Mouse (Mus musculus) liver, embryonic 14.5 days (tissue): ENCODE measurements around the gene Dusp28. TPM values are rescaled to one million over a fixed set of nuclear protein-coding genes. Genes with fewer than 3 reads are reported as not detected.

ENCODE experiments used
- ATAC-seq: fragments of 200-750 bp; cut with Nextera tagmentation; 2 replicates; pipeline ENCODE4 v1.8.0; 2017; ENCODE audit warnings: moderate number of reproducible peaks, mild to moderate bottlenecking, moderate library complexity; ENCODE audit not compliant: insufficient read depth
- DNase-seq, 3 experiments: peaks; one replicate each; pipeline ENCODE4 v3.0.0-alpha.2; 2012 to 2013; ENCODE audit warnings: low read depth in 3 of 3, low spot score in 3 of 3
- H3K27ac ChIP-seq: fragments of 300-500 bp; sonication (generic); 2 replicates; pipeline ENCODE4 v1.5.1; 2014; ENCODE audit warnings: moderate library complexity, mild to moderate bottlenecking, control low read depth, inconsistent platforms
- H3K27me3 ChIP-seq: fragments of 300-500 bp; sonication (generic); 2 replicates; pipeline ENCODE4 v1.6.1; 2014; ENCODE audit warnings: mild to moderate bottlenecking, low read length, moderate library complexity; ENCODE audit not compliant: control insufficient read depth, insufficient read depth
- H3K36me3 ChIP-seq: fragments of 300-500 bp; sonication (generic); replicated peaks from 2 replicates; pipeline ENCODE4 v1.6.1; 2014; ENCODE audit warnings: low read depth; ENCODE audit not compliant: control insufficient read depth, insufficient read depth
- H3K4me1 ChIP-seq, 2 experiments: fragments of 200-500 bp in 1 of 2; fragments of 300-500 bp in 1 of 2; sonication (generic) in 1 of 2; replicated peaks; 2 replicates each; pipeline ENCODE4 v1.6.1; 2012 to 2014; ENCODE audit warnings: antibody characterized with exemption in 1 of 2, inconsistent platforms in 1 of 2, low read length in 1 of 2; ENCODE audit not compliant: control insufficient read depth in 2 of 2, insufficient read depth in 2 of 2
- H3K4me2 ChIP-seq: fragments of 300-500 bp; sonication (generic); 2 replicates; pipeline ENCODE4 v1.6.1; 2014; ENCODE audit warnings: low read depth, mild to moderate bottlenecking, control low read depth, moderate library complexity
- H3K4me3 ChIP-seq, 2 experiments: fragments of 200-500 bp in 1 of 2; fragments of 300-500 bp in 1 of 2; sonication (generic) in 1 of 2; 2 replicates each; pipeline ENCODE4 v1.5.1; 2012 to 2014; ENCODE audit warnings: low read depth in 2 of 2, low read length in 2 of 2, mild to moderate bottlenecking in 2 of 2, control low read depth in 1 of 2, inconsistent platforms in 1 of 2, moderate library complexity in 1 of 2; ENCODE audit not compliant: insufficient read depth in 1 of 2
- H3K9ac ChIP-seq: fragments of 300-500 bp; sonication (generic); replicated peaks from 2 replicates; pipeline ENCODE4 v1.6.1; 2014; ENCODE audit warnings: mild to moderate bottlenecking, control low read depth, moderate library complexity
- H3K9me3 ChIP-seq: fragments of 300-500 bp; sonication (generic); 2 replicates; pipeline ENCODE4 v1.6.1; 2016; ENCODE audit warnings: low read length, mixed read lengths; ENCODE audit not compliant: control insufficient read depth
- CTCF ChIP-seq: IDR thresholded peaks from 2 replicates; pipeline ENCODE4 v1.5.1; 2016; ENCODE audit warnings: antibody characterized with exemption, low read depth, control low read depth
- EP300 ChIP-seq: IDR thresholded peaks from 2 replicates; pipeline ENCODE4 v1.6.1; 2016; ENCODE audit warnings: antibody characterized with exemption, low read depth
- WGBS: fragments of 180-500 bp; shearing (Covaris S2); extraction: QIAGEN DNeasy Blood & Tissue Kit; methylation state at CpG from one replicate; pipeline ENCODE4 v1.1.7; 2014; ENCODE audit not compliant: insufficient replicate concordance; 5-methylcytosine and 5-hydroxymethylcytosine counted together
- polyA plus RNA-seq, 2 experiments: library from polyadenylated mRNA; depleted of rRNA in 1 of 2; stranded (reverse) in 1 of 2; unstranded in 1 of 2; fragments of >200 nt; fragmentation: Nextera tagmentation in 1 of 2; extraction: Ambion mirVana in 1 of 2; gene quantifications; 2 replicates each; pipeline versions ENCODE4 v1.2.1 to v1.2.3; 2012 to 2014

Dusp28 gene
- polyA plus RNA-seq, 2 experiments: 5.2 to 5.4 TPM

DNA sequence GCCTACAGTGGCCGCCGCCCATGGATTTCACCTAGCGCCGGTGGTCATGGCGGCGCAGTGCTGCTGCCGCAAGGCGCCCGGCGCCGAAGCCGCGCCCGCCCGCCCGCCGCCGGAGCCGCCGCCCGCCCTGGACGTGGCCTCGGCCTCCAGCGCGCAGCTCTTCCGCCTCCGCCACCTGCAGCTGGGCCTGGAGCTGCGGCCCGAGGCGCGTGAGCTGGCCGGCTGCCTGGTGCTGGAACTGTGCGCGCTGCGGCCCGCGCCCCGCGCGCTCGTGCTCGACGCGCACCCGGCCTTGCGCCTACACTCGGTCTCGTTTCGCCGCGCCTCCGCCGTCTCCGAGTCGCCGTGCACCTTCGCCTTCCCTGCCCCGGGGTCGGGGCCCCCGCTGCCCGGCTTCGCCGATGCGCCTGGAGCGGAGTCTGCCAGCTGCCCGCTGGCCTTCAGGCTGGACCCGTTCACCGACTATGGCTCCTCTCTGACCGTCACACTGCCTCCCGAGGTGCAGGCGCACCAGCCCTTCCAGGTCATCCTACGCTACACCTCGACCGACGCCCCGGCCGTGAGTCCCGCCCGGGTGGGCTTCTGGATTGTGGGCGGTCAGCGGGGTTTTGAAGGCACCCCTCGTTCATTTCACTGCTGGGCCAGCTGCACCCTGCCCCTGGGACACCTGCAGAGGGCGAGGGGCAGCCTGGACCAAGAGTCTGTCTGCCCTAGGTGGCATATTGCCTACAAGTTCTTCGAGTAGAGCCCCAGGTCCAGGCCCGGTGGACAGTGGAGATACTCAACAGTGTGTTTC is 4.3 kb downstream of the Dusp28 start:
- WGBS: under 1% methylated on average over 66 of the region's 85 CpGs
- Histone ChIP-seq H3K9me3 (no peaks in the 10 kb centered on the region), H3K36me3 (peaks cover 6% of the 10 kb centered on the region; the same call in 1 of the 2 replicates), H3K27ac (peak overlapping the region; percentile 18; the same call in 1 of the 2 replicates), H3K4me1 (peaks cover 14 to 26% of the 10 kb centered on the region in 2 experiments), H3K27me3 (no peaks in the 10 kb centered on the region), H3K4me2 (peak overlapping the region; percentile 62), H3K4me3 (peak overlapping the region; percentile 60 to 68), H3K9ac (peak overlapping the region; percentile 65)
- ATAC-seq (peak; percentile 14), DNase-seq (no peak)
- TF ChIP-seq EP300 (no peak), CTCF (no peak)

DNA sequence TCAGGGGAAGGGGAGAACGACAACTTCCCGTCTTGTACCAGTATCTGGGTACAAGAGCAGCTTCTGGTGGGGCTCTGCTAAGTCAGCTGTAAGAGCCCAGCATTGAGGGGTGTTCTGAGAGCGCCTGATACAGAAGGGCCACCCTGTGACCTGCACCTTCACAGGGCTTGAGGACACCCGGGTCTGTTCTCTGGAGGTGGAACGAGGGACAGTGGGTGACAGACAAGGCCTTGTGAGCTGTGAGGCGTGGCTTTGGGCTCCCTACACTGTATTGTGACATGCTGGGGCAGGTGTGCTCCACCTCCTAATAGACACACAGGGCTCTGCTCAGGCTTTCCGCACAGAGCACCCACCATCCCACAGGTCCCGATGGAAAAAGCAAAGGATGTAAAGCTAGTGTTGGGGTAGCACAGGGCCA is 4.9 kb downstream of the Dusp28 start:
- no peak for TF ChIP-seq EP300
- Histone ChIP-seq H3K9me3 (no peaks in the 10 kb centered on the region), H3K4me2 (peak overlapping the region; percentile 62), H3K4me3 (peak overlapping the region; percentile 60 to 68), H3K9ac (peak overlapping the region; percentile 65), H3K4me1 (peaks cover 12 to 22% of the 10 kb centered on the region in 2 experiments), H3K27ac (no peak overlapping the region), H3K27me3 (no peaks in the 10 kb centered on the region), H3K36me3 (peaks cover 11% of the 10 kb centered on the region; the same call in 1 of the 2 replicates)
- 35% methylated on average over 8 of the region's 8 CpGs for WGBS
- DNase-seq (no peak), ATAC-seq (no peak)

DNA sequence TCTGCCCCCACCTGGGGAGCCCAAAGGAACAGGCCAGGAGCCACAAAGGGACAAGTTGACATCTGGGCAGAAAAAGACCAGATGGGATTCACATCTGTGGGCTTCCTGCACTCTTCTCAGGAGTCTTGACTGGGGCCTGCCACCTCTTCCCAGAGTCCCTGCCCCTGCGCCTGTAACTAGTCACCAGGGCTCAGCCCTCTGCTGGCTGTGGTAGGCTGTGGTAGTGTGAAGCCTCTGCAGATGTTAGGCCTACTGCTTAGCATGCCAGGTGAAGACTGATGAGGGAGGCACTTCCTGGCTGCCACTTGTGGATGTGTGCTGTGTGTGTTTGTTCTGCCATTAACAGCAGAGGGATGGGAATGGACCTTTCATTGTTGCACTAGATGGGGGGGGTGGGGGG is 5.5 kb downstream of the Dusp28 start:
- ATAC-seq: no peak
- peaks cover 12 to 22% of the 10 kb centered on the region in 2 experiments for H3K4me1 ChIP-seq
- no peak for DNase-seq

DNA sequence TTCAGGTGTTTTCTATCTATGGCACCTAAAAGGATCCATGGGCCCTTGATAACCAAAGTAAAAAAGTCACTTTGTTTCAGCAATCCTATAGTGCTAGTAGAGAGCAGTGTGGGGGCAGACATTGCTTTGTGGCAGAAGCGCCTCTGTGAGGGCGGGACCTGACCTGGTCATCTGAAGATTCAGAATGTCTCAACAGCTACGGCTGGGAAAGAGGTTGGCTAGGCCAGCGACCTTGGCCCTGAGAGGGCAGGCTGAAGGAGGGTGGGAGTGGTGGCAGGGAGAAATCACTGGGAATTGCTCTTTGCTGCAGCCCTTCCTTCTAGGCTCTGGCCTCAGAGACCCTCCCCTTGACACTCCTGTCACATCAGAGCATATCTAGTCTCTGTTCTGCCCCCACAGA is 7.5 kb downstream of the Dusp28 start:
- Histone ChIP-seq H3K4me1 (peaks cover 3 to 11% of the 10 kb centered on the region in 2 experiments), H3K4me3 (no peak overlapping the region), H3K9ac (no peak overlapping the region), H3K9me3 (no peaks in the 10 kb centered on the region), H3K27ac (no peak overlapping the region), H3K27me3 (no peaks in the 10 kb centered on the region), H3K4me2 (no peak overlapping the region), H3K36me3 (peaks cover 13% of the 10 kb centered on the region)
- no peak for TF ChIP-seq CTCF
- no peak for TF ChIP-seq EP300
- no peak for ATAC-seq
- no peak for DNase-seq
- 80% methylated on average over 4 of the region's 4 CpGs for WGBS

More for the DNA sequence above, 5.5 kb downstream of the Dusp28 start:
- Histone ChIP-seq H3K36me3 (peaks cover 11% of the 10 kb centered on the region; the same call in 1 of the 2 replicates), H3K4me3 (peak overlapping the region; percentile 60 to 68; a peak in 3 of 4 replicates), H3K4me2 (peak overlapping the region; percentile 62), H3K27ac (no peak overlapping the region), H3K9me3 (no peaks in the 10 kb centered on the region), H3K9ac (no peak overlapping the region), H3K27me3 (no peaks in the 10 kb centered on the region)
- TF ChIP-seq EP300 (no peak), CTCF (peak; percentile 25; the same call in 1 of the 2 replicates)
- 59% methylated on average over 1 of the region's 1 CpGs for WGBS

DNA sequence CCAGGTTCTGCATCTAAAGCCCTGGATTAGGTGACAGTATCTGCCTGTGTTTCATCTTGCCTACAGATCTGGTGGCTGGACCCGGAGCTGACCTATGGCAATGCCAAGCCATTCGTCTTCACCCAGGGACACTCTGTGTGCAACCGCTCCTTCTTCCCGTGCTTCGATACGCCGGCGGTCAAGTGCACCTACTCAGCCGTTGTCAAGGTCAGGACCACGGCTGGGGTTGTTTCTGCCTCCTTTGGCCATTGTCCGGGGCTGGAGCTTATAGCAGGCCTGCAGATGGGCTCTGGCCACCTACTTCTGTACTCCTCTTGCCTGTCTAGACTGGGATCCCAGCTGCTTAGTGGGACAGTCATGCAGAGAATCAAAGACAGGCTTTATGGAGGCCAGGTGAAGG is 8.2 kb downstream of the Dusp28 start:
- Histone ChIP-seq H3K4me2 (no peak overlapping the region), H3K4me3 (no peak overlapping the region), H3K9ac (no peak overlapping the region), H3K9me3 (no peaks in the 10 kb centered on the region), H3K27ac (no peak overlapping the region), H3K4me1 (peaks cover 3 to 6% of the 10 kb centered on the region in 2 experiments; a peak in 3 of 4 replicates), H3K36me3 (peaks cover 13% of the 10 kb centered on the region), H3K27me3 (no peaks in the 10 kb centered on the region)
- DNase-seq (no peak), ATAC-seq (no peak)
- TF ChIP-seq CTCF (no peak), EP300 (no peak)
- WGBS: 88% methylated on average over 11 of the region's 11 CpGs
